Mouse (Mus musculus): ENCODE data around the gene Zfp598. TPM values are rescaled to one million over a fixed set of nuclear protein-coding genes. Genes with fewer than 3 reads are reported as not detected.

Zfp598 gene
- polyA plus RNA-seq (2015; fragmentation: Nextera tagmentation; extraction: Ambion mirVana) = 11.8 and 14.9 TPM in 2 replicates

DNA sequence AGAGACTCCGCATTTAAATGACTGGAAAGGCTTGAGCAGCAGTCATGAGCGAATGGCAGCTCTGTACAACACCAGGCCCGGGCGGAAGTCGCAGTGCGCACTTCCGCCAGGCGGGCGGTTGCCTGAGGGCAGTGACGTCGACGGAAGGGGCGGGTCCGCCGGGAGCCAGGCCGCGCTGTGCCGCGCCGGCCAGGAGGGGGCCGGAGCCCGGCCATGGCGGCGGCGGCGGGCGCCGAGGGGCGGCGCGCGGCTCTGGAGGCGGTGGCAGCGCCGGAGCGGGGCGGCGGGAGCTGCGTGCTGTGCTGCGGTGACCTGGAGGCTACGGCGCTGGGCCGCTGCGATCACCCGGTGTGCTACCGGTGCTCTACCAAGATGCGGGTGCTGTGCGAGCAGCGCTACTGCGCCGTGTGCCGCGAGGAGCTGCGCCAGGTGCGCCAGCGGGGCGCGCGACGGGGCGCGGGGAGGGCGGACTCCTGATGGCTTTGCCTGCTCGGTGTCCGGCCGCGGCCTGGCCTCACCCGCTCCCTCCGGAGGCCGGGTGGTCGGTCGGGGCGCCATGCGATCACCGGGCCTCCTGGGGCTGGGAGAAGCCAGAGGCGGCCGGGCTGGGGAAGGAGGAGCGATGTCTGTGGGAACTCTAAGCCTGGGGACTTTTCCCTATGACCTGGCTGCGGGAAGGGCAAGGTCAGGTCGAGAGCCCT lies at the start of gene Zfp598:
TSS of gene Zfp598 (plus strand) at position 143 of the 701 bp plus-strand sequence.

DNA sequence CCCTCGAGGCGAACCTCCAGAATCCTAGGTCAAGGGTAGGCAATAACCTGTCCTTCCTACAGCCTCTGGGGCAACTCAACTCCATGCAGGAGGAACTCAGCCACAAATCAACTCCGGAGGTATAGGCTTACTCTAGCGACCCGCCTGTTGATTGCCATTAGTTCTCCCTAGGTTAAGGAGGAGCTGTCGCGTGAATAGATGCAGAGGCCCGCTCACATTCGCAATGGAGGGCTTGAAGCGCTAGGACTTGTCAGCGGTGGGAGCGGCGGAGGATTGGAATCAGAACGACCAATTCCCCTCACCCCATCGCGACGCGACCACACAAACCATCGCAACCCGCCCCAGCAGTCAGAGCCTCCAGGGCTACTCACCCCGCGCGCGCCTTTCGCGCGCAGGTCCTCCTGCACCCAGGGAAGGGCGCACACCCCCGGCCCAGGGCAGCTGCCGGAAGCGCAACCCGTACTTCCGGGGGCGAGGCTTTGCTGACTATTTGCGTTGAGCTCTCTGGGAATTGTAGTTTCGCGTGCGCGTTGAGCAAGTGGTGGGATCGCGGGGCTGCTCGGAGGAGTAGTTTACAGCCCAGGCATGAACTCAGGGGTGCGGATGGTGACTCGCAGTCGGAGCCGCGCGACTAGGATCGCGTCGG lies 37.2 kb upstream of the Zfp598 start, which contains the start of the genes Tsc2 and Nthl1:
TSS of gene Tsc2 (minus strand) at position 464 of the 646 bp plus-strand sequence.
TSS of gene Nthl1 (plus strand) at position 514 of the 646 bp plus-strand sequence.

DNA sequence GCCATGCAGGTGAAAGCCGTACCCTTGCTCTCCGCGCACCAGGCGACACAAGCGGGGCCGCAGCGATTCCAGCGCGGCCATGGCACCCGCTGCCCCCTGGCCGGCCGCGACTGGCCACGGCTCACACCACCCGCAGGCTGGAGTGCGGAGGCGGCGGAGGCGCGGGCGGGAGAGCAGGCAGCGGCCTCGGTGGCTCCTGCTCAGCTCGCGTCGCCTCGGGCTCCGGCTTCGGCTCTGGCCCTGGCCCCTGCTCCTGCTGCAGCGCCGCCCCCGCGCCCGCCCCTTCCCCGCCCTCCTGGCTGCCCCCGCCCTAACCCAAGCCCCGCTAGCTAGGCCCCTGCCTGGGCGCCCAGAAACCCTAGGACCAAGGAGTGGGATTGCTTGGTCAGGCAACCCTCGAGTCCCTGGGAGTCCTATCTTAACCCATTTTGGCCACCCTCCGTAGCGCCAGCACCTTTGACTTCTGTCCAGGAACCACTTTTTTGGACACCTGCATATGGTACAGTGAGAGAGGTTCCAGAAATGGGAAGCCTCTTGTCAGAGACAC lies 19.3 kb upstream of the Zfp598 start, which contains the start of gene Slc9a3r2:
TSS of gene Slc9a3r2 (minus strand) at position 258 of the 547 bp plus-strand sequence.

DNA sequence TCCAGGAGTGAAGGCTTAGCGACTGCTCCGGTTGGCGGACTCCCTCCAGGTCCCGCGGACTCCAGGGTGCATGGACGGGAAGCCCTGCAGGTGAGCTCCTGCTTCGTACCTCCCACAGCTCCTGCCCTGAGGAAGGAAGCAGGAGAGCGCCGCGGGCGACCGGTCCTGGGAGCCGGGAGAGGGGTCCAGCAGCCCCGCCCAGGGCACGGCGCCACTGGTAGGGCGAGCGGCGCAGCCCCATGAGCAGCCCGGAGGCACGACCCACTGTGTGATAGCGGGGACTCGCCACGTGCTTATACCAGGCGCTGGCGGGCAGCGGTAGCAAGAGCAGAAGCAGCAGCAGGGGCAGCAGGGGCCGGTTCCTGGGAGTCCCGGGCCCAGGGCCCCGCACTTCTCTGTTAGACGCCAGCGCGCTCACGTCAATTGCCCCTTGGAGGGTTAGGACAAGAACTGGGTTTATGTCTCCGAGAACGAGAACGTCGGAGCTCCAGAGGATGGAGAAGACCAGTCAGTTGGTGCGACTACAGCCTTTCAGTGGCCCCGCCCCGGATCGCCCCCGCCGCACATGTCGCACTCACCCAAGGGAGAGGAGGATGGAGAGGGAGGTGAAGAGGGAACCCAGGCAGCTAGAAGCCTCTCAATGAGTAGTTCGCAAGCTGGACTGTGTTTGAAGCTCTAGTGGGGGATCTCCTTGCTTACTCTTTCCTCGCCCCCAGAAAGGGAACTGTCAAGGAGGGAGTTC lies 11.3 kb upstream of the Zfp598 start, which contains the start of gene Npw:
TSS of gene Npw (minus strand) at position 441 of the 742 bp plus-strand sequence.

DNA sequence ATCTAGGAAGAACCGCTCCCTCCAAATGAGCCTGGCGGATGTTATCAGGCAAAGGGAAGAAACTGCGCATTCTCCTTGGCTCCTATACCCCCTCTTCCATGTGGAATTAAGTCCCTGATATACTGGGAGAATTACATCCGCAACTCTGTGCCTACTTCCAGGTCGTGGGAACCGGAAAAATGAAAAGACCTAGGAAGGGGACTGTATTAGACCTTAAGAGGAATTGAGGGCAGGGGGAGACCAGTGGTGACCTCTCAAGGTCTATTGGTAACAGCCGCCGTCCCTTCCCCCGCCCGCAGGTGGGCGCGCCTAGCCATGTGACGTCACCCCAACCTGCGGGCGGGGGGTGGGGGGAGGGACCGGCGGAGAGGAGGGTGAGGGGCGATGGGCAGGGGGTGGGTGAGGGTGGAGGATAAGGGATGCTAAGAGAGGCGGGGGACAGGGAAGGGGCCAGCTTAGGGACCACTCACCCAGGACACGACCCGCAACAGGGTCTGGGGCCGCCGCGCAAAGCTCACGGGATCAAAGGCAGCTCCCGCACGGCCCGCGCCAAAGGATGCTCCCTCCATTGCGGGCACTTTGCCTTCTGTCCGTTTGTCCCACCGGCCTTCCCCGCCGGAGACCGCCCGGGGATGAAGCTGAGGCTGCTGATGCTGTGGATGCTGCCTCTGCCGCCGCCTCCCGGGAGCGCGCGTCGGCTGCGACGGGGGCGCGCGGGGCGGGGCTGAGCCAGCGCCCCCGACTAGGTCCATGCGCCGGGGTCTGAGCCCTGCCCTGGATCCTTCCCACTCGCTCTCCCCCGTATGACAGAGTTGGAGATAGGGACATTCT lies 20.0 kb downstream of the Zfp598 start, which contains the start of gene Syngr3:
TSS of gene Syngr3 (minus strand) at position 705 of the 831 bp plus-strand sequence.

DNA sequence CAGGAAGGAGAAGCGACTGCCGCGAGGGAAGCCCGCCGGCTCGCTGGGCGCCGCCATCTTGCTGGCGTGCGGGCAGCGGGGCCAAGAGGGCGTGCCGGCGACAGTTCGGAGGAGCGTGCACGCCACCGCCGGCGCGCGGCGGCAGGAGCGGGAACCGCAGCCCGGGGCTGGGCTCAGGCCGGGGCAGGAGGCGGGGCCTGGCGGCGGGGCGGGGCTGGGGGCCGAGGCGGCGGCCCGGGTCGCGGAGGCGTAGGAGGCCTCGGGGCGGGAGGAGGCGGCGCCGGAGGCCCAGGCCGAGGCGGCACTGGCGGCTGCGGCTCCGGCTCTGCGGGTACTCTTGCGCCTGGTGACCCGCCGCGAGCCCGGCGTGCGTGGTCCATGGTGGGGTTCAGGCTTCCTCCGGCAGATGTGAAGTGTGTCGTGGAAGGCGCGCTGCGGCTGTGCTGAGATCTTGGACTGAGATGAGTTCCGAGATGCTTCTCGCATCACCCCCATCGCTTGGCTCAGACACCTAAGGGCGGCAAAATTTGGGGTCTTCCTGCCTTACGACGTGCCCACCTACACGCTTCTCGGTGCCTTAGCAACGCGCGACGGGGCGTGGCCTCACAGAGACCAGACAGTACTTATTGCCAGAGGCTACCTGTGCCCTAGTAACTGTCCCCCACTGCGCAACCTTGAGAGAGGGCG lies 26.7 kb downstream of the Zfp598 start, which contains the start of the genes Gfer and Noxo1:
TSS of gene Gfer (minus strand) at position 146 of the 687 bp plus-strand sequence.
TSS of gene Noxo1 (plus strand) at position 224 of the 687 bp plus-strand sequence.

DNA sequence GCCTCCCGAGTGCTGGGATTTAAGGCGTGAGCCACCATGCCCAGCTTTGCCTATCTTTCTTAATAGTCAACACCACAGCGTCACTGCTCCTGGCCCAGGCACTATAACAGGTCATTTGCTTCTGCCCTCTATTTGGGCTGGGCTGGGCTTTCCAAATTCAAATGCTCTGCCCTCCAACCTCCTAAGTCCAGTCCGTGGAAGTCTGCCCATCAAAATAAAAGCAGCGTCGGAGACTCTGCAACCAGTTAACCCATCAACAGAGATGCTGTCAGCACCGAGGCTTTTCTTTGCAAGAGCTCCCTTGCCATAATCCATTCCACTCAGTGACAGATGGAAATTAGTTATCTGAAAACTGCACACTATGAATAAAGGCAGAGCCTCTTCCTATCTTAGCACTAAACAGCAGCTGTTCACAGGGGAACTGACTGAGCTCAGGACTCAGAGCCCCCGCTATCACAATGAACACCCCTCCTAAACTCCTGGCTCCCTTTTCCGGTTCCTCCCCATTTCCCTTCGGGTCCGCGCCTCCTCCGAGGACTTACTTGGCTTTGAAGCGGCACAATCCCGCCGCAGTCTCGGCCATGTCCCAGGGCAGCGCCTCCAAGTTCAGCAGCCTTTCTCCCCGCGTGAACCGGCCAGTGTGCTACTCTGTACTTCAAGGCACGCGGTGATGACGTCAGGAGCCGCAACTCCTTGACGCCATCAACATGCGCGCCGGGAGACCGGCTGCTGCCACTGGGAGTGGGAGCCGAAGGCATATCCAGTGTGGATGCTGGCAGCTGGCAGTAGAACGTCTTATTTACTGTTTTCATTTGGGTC lies 37.7 kb downstream of the Zfp598 start, which contains the start of gene Tbl3:
TSS of gene Tbl3 (minus strand) at position 679 of the 819 bp plus-strand sequence.

DNA sequence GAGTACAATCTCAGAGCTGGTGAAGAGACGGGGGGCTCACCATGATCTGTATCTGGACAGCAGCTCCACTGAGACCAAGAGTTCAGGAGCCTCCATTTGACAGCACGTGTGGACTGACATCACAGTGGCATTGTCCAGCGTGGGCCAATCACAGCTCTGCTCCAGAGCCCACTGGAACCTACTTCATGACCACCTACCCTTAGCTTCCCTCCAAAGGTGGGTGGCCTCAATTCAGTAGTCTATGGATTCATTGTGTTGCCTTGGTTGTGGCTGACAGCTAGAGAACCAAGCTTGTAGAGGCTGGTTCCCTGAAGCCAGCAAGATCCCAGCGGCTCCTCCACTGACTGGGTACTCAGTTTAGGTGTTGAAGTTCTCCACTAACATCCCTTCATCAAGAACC lies 48.5 kb downstream of the Zfp598 start, which contains the start of the genes Rnf151 and Rps2:
TSS of gene Rnf151 (minus strand) at position 121 of the 400 bp plus-strand sequence.
TSS of gene Rps2 (plus strand) at position 174 of the 400 bp plus-strand sequence.

DNA sequence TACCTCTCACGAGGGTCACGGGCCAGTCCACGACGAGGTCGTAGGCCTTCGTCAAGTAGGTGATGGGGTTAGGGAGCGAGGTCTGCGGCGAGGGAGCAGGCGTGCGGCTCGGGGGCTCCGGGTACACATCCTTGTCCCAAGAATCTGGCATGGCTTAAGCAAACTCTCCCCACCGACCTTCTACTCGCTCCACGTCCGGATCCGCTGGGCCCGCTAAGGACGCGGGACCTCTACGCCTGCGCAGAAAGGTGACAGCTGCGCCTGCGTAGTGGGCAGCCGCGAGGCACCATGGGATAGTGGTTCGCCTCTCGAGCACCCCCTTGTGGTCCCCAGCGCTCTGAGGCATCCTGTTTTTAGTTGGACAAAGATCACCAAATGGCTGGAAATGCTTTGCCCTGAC lies 54.7 kb downstream of the Zfp598 start, which contains the start of gene Ndufb10:
TSS of gene Ndufb10 (minus strand) at position 295 of the 400 bp plus-strand sequence.

DNA sequence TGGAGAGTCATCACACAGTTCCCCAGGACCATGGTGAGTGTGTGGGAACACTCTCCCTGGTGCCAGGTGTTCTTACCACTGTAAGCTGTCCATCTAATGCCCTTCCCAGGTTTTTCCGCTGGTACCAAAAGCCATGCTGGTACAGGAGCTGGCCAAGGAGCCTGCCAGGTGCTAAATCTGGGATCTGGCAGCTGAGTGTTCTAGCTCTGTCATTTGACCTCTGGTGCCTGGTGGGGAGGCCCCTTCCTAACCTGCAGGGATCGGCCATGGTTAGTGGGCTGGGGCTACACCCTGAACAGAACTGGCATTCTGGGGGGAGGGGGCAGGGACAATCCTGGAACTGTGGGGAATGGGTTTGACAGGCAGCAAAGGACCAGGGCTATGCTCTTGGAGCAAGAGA lies 58.1 kb downstream of the Zfp598 start, which contains the start of gene Rpl3l:
TSS of gene Rpl3l (plus strand) at position 203 of the 400 bp plus-strand sequence.

Other genes with a start within 250 kb of the Zfp598 start
- 161 and 184 TPM in 2 replicates for gene Eci1, start 243.0 kb upstream of the Zfp598 start, polyA plus RNA-seq (2015; fragmentation: Nextera tagmentation; extraction: Ambion mirVana)
- gene Dnase1l2, start 226.6 kb upstream of the Zfp598 start, polyA plus RNA-seq (2015; fragmentation: Nextera tagmentation; extraction: Ambion mirVana) = 0.84 and 1.2 TPM in 2 replicates
- gene E4f1, start 199.4 kb upstream of the Zfp598 start, polyA plus RNA-seq (2015; fragmentation: Nextera tagmentation; extraction: Ambion mirVana) = 19.6 and 21.0 TPM in 2 replicates
- gene Pgp, start 199.3 kb upstream of the Zfp598 start, polyA plus RNA-seq (2015; fragmentation: Nextera tagmentation; extraction: Ambion mirVana) = 63.5 and 100 TPM in 2 replicates
- gene Bricd5, start 195.8 kb upstream of the Zfp598 start, polyA plus RNA-seq (2015; fragmentation: Nextera tagmentation; extraction: Ambion mirVana) = 0.18 TPM in 1 of 2 replicates, not detected in the other
- 9.9 and 17.7 TPM in 2 replicates for gene Mlst8, start 190.6 kb upstream of the Zfp598 start, polyA plus RNA-seq (2015; fragmentation: Nextera tagmentation; extraction: Ambion mirVana)
- gene Caskin1, start 181.1 kb upstream of the Zfp598 start, polyA plus RNA-seq (2015; fragmentation: Nextera tagmentation; extraction: Ambion mirVana) = 7.2 and 10.6 TPM in 2 replicates
- gene Traf7, start 141.7 kb upstream of the Zfp598 start, polyA plus RNA-seq (2015; fragmentation: Nextera tagmentation; extraction: Ambion mirVana) = 37.0 and 46.7 TPM in 2 replicates
- 1.3 and 1.8 TPM in 2 replicates for gene Rab26, start 135.5 kb upstream of the Zfp598 start, polyA plus RNA-seq (2015; fragmentation: Nextera tagmentation; extraction: Ambion mirVana)
- 16.5 and 20.0 TPM in 2 replicates for gene Pkd1, start 119.9 kb upstream of the Zfp598 start, polyA plus RNA-seq (2015; fragmentation: Nextera tagmentation; extraction: Ambion mirVana)
- 20.9 and 23.8 TPM in 2 replicates for gene Tsc2, start 37.1 kb upstream of the Zfp598 start, polyA plus RNA-seq (2015; fragmentation: Nextera tagmentation; extraction: Ambion mirVana)
- 13.6 and 14.1 TPM in 2 replicates for gene Nthl1, start 37.0 kb upstream of the Zfp598 start, polyA plus RNA-seq (2015; fragmentation: Nextera tagmentation; extraction: Ambion mirVana)
- 61.7 and 66.2 TPM in 2 replicates for gene Slc9a3r2, start 19.4 kb upstream of the Zfp598 start, polyA plus RNA-seq (2015; fragmentation: Nextera tagmentation; extraction: Ambion mirVana)
- gene Npw, start 11.2 kb upstream of the Zfp598 start, polyA plus RNA-seq (2015; fragmentation: Nextera tagmentation; extraction: Ambion mirVana) = not detected in 2 replicates
- gene Syngr3, start 20.3 kb downstream of the Zfp598 start, polyA plus RNA-seq (2015; fragmentation: Nextera tagmentation; extraction: Ambion mirVana) = 14.5 and 51.8 TPM in 2 replicates
- 36.3 and 36.6 TPM in 2 replicates for gene Gfer, start 26.5 kb downstream of the Zfp598 start, polyA plus RNA-seq (2015; fragmentation: Nextera tagmentation; extraction: Ambion mirVana)
- gene Noxo1, start 26.5 kb downstream of the Zfp598 start, polyA plus RNA-seq (2015; fragmentation: Nextera tagmentation; extraction: Ambion mirVana) = 1.6 and 2.0 TPM in 2 replicates
- 21.3 and 34.2 TPM in 2 replicates for gene Tbl3, start 38.0 kb downstream of the Zfp598 start, polyA plus RNA-seq (2015; fragmentation: Nextera tagmentation; extraction: Ambion mirVana)
- gene Rnf151, start 48.4 kb downstream of the Zfp598 start, polyA plus RNA-seq (2015; fragmentation: Nextera tagmentation; extraction: Ambion mirVana) = not detected in 2 replicates
- 872 and 948 TPM in 2 replicates for gene Rps2, start 48.4 kb downstream of the Zfp598 start, polyA plus RNA-seq (2015; fragmentation: Nextera tagmentation; extraction: Ambion mirVana)
- 222 and 254 TPM in 2 replicates for gene Ndufb10, start 54.8 kb downstream of the Zfp598 start, polyA plus RNA-seq (2015; fragmentation: Nextera tagmentation; extraction: Ambion mirVana)
- gene Rpl3l, start 58.1 kb downstream of the Zfp598 start, polyA plus RNA-seq (2015; fragmentation: Nextera tagmentation; extraction: Ambion mirVana) = 0.46 and 0.58 TPM in 2 replicates
- 47.7 and 55.8 TPM in 2 replicates for gene Msrb1, start 67.0 kb downstream of the Zfp598 start, polyA plus RNA-seq (2015; fragmentation: Nextera tagmentation; extraction: Ambion mirVana)
- gene Hs3st6, start 83.3 kb downstream of the Zfp598 start, polyA plus RNA-seq (2015; fragmentation: Nextera tagmentation; extraction: Ambion mirVana) = 4.2 and 12.5 TPM in 2 replicates
- 1.0 and 1.3 TPM in 2 replicates for gene Meiob, start 134.6 kb downstream of the Zfp598 start, polyA plus RNA-seq (2015; fragmentation: Nextera tagmentation; extraction: Ambion mirVana)
- 56.0 and 73.6 TPM in 2 replicates for gene Hagh, start 170.5 kb downstream of the Zfp598 start, polyA plus RNA-seq (2015; fragmentation: Nextera tagmentation; extraction: Ambion mirVana)
- 19.9 and 26.7 TPM in 2 replicates for gene Fahd1, start 180.7 kb downstream of the Zfp598 start, polyA plus RNA-seq (2015; fragmentation: Nextera tagmentation; extraction: Ambion mirVana)
- gene Igfals, start 196.3 kb downstream of the Zfp598 start, polyA plus RNA-seq (2015; fragmentation: Nextera tagmentation; extraction: Ambion mirVana) = 0.32 and 0.88 TPM in 2 replicates
- 47.2 and 66.1 TPM in 2 replicates for gene Nubp2, start 216.7 kb downstream of the Zfp598 start, polyA plus RNA-seq (2015; fragmentation: Nextera tagmentation; extraction: Ambion mirVana)
- gene Spsb3, start 217.0 kb downstream of the Zfp598 start, polyA plus RNA-seq (2015; fragmentation: Nextera tagmentation; extraction: Ambion mirVana) = 35.1 and 41.0 TPM in 2 replicates
- gene Eme2, start 225.4 kb downstream of the Zfp598 start, polyA plus RNA-seq (2015; fragmentation: Nextera tagmentation; extraction: Ambion mirVana) = 23.7 and 39.5 TPM in 2 replicates
- 124 and 213 TPM in 2 replicates for gene Mrps34, start 225.4 kb downstream of the Zfp598 start, polyA plus RNA-seq (2015; fragmentation: Nextera tagmentation; extraction: Ambion mirVana)
- gene Nme3, start 226.8 kb downstream of the Zfp598 start, polyA plus RNA-seq (2015; fragmentation: Nextera tagmentation; extraction: Ambion mirVana) = 122 and 135 TPM in 2 replicates